Mouse (Mus musculus): Measurements from ENCODE around the gene Spag16.

GRCm38 (mm10) chr1:69785129-69785528 lies 41.6 kb upstream of the Spag16 start:
- TF ChIP-seq CTCF (IDR thresholded peaks at IDR 0.05; ENCODE audit: control insufficient read depth, insufficient read depth, low read length) = no peak
- no peak for TF ChIP-seq POLR2A (IDR thresholded peaks at IDR 0.05; ENCODE audit: borderline replicate concordance, control insufficient read depth, low read depth, low read length)
